In the genomic region with DNA sequence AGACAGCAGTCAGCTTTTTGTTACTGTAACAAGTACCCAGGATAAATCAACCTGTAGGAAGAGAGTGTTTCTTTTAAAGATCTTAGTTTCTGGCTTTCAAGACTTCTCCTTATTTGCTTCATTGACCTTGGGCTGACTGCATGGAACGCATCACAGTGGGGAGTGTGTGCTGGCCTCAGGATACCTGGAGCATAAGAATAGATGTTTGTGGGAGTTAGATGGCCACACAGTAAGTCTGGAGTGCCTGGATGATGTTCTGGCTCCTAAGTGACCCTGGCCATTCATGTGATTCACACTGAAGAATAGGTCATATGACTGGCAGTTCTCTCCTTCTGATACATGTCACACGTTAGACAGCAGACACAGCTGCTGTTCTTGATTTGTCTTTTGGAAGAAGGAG, we compare ENCODE assay signal across 31 mouse cellular contexts. TPM values are rescaled to one million over a fixed set of nuclear protein-coding genes. Genes with fewer than 3 reads are reported as not detected.
DNase-seq lines count a peak whose midpoint lies in the region; ATAC-seq and TF ChIP-seq lines count a peak whose summit lies in the region.
"Had no signal": no experiment of that assay in that cellular context is flagged by ENCODE, and none has a peak within 500 bp of the region (broad histone marks: within the 10 kb centered on the region; RNA-seq: fewer than 3 reads in every experiment).

No protein-coding gene starts in this region.

- DNase-seq in B cell, adult 2 months = peak; percentile 9 to 20
- DNase-seq in R1 (ENCODE audit: low read depth, low spot score) = peak; percentile 36
- peak; percentile 43 for DNase-seq in splenic B cell, adult 2 months (ENCODE audit: low read depth, low spot score)
- no peak for DNase-seq in T-cell, adult 2 months (ENCODE audit: low spot score)
- no peak for DNase-seq in gastrocnemius, adult 2 months
- DNase-seq: adrenal gland, adult 2 months; adrenal gland, postnatal 10 days; adrenal gland, postnatal 25 days; cerebellum, adult 11 months; cerebellum, adult 18-20 months; cerebellum, adult 8-10 months; cerebellum, adult 9-11 months; cerebellum, postnatal 14 days; cerebellum, postnatal 36 days; embryo, embryonic 11 days; forebrain, postnatal 0 days had no signal

- no peaks in the 10 kb centered on the region for H3K36me3 ChIP-seq in ES-Bruce4 (ENCODE audit: control insufficient read depth, insufficient read depth, low read length, poor library complexity, severe bottlenecking)
- H3K36me3 ChIP-seq in splenic B cell, adult 2 months (ENCODE audit: control insufficient read depth, insufficient read depth, low read length, poor library complexity, severe bottlenecking) = no peaks in the 10 kb centered on the region
- no peaks in the 10 kb centered on the region for H3K36me3 ChIP-seq in midbrain, embryonic 13.5 days
- H3K36me3 ChIP-seq: embryonic facial prominence, embryonic 13.5 days; embryonic facial prominence, embryonic 15.5 days; forebrain, embryonic 10.5 days; forebrain, embryonic 12.5 days; forebrain, embryonic 15.5 days; G1E had no signal

- H3K4me2 ChIP-seq in midbrain, embryonic 13.5 days (replicated peaks) = no peak overlapping the region
- H3K4me2 ChIP-seq: embryonic facial prominence, embryonic 13.5 days; embryonic facial prominence, embryonic 15.5 days; forebrain, embryonic 12.5 days; forebrain, embryonic 15.5 days had no signal

- no peak overlapping the region for H3K27ac ChIP-seq in ES-Bruce4 (ENCODE audit: insufficient read depth, low read length)
- no peak overlapping the region for H3K27ac ChIP-seq in gastrocnemius, adult 2 months
- no peak overlapping the region for H3K27ac ChIP-seq in midbrain, embryonic 13.5 days
- H3K27ac ChIP-seq: embryonic facial prominence, embryonic 13.5 days; embryonic facial prominence, embryonic 15.5 days; forebrain, embryonic 10.5 days; forebrain, embryonic 12.5 days; forebrain, embryonic 15.5 days had no signal

- intact Hi-C loops in gastrocnemius, adult 2 months (cut with DNase I) = no loop called here

- TF ChIP-seq CTCF in ES-Bruce4 (IDR thresholded peaks at IDR 0.05; ENCODE audit: low read depth, low read length) = no peak
- TF ChIP-seq CTCF in gastrocnemius, adult 2 months (IDR thresholded peaks at IDR 0.05) = no peak

- no peak for TF ChIP-seq POLR2A in ES-Bruce4 (IDR thresholded peaks at IDR 0.05; ENCODE audit: insufficient read depth, low read length)

- H3K27me3 ChIP-seq in ES-Bruce4 (ENCODE audit: control insufficient read depth, insufficient read depth, low read length, poor library complexity, severe bottlenecking) = no peaks in the 10 kb centered on the region
- H3K27me3 ChIP-seq in splenic B cell, adult 2 months (ENCODE audit: control insufficient read depth, insufficient read depth, low read length, poor library complexity, severe bottlenecking) = no peaks in the 10 kb centered on the region
- H3K27me3 ChIP-seq in midbrain, embryonic 13.5 days = no peaks in the 10 kb centered on the region
- H3K27me3 ChIP-seq: CH12.LX; embryonic facial prominence, embryonic 13.5 days; embryonic facial prominence, embryonic 15.5 days; forebrain, embryonic 15.5 days had no signal

- ATAC-seq in midbrain, embryonic 13.5 days = no peak
- ATAC-seq: CD4-positive, CD25-positive, alpha-beta regulatory T cell, adult 4 months; forebrain, embryonic 15.5 days; forebrain, postnatal 0 days; Patski had no signal

- no peak overlapping the region for H3K9ac ChIP-seq in ES-Bruce4 (ENCODE audit: low read depth, poor library complexity, severe bottlenecking)
- H3K9ac ChIP-seq in midbrain, embryonic 13.5 days (replicated peaks) = no peak overlapping the region
- H3K9ac ChIP-seq: embryonic facial prominence, embryonic 13.5 days; embryonic facial prominence, embryonic 15.5 days; forebrain, embryonic 12.5 days; forebrain, embryonic 15.5 days; forebrain, postnatal 0 days had no signal

- H3K4me3 ChIP-seq in ES-Bruce4 (ENCODE audit: low read depth, low read length) = no peak overlapping the region
- no peak overlapping the region for H3K4me3 ChIP-seq in gastrocnemius, adult 2 months
- no peak overlapping the region for H3K4me3 ChIP-seq in midbrain, embryonic 13.5 days (replicated peaks)
- H3K4me3 ChIP-seq: embryonic facial prominence, embryonic 13.5 days; embryonic facial prominence, embryonic 15.5 days; erythroblast, embryonic 14.5 days; forebrain, embryonic 10.5 days; forebrain, embryonic 12.5 days; forebrain, embryonic 15.5 days had no signal

- peak; percentile 62; the same call in 1 of the 2 replicates for TF ChIP-seq EP300 in ES-Bruce4 (IDR thresholded peaks at IDR 0.05; ENCODE audit: insufficient read depth, low read depth, low read length)

- peaks cover 2% of the 10 kb centered on the region for H3K4me1 ChIP-seq in ES-Bruce4 (ENCODE audit: control insufficient read depth, insufficient read depth, low read length)
- no peaks in the 10 kb centered on the region for H3K4me1 ChIP-seq in midbrain, embryonic 13.5 days (replicated peaks)
- H3K4me1 ChIP-seq: embryonic facial prominence, embryonic 13.5 days; embryonic facial prominence, embryonic 15.5 days; forebrain, embryonic 10.5 days; forebrain, embryonic 12.5 days; forebrain, embryonic 15.5 days had no signal

- H3K9me3 ChIP-seq in ES-Bruce4 (replicated peaks; ENCODE audit: control insufficient read depth, insufficient read depth, low read length, poor library complexity, severe bottlenecking) = no peaks in the 10 kb centered on the region
- H3K9me3 ChIP-seq in midbrain, embryonic 13.5 days = no peaks in the 10 kb centered on the region
- H3K9me3 ChIP-seq: embryonic facial prominence, embryonic 13.5 days; embryonic facial prominence, embryonic 15.5 days; forebrain, embryonic 10.5 days; forebrain, embryonic 12.5 days; forebrain, embryonic 15.5 days had no signal

- WGBS in midbrain, embryonic 13.5 days = 72% methylated on average over 2 of the region's 2 CpGs

RNA-seq across cellular contexts. Expression of a gene that starts 6.0 kb away (rescaled TPM):
- 7.7 and 8.5 TPM in 2 replicates for polyA plus RNA-seq in ES-Bruce4 (2011; ENCODE audit: insufficient read depth, insufficient read length, low read depth, missing spikeins)
- under 1 TPM; 0.17 to 0.26 TPM for total RNA-seq in gastrocnemius, adult 2 months (2021)
- 45.9 and 46.6 TPM in 2 replicates for polyA plus RNA-seq in midbrain, embryonic 13.5 days (2015; fragmentation: Nextera tagmentation; extraction: Ambion mirVana)

RNA-seq across cellular contexts. Expression of a gene that starts 35.0 kb away (rescaled TPM):
- polyA plus RNA-seq in ES-Bruce4 (2011; ENCODE audit: insufficient read depth, insufficient read length, low read depth, missing spikeins) = not detected in 2 replicates
- not detected for total RNA-seq in gastrocnemius, adult 2 months (2021)
- 0.43 TPM in 1 of 2 replicates, not detected in the other for polyA plus RNA-seq in midbrain, embryonic 13.5 days (2015; fragmentation: Nextera tagmentation; extraction: Ambion mirVana)
- total RNA-seq: adrenal gland, adult 2 months; adrenal gland, postnatal 10 days; adrenal gland, postnatal 25 days; adrenal gland, postnatal 4 days; CH12.LX; common myeloid progenitor, adult 5-6 weeks; G1E had no signal
- polyA plus RNA-seq: adrenal gland, adult 2 months; CD4-positive, CD25-positive, alpha-beta regulatory T cell, adult 4 months; embryonic facial prominence, embryonic 11.5 days; embryonic facial prominence, embryonic 13.5 days; embryonic facial prominence, embryonic 15.5 days; erythroblast, embryonic 14.5 days; forebrain, embryonic 10.5 days; forebrain, embryonic 12.5 days; G1E; Patski had no signal

Comparison
In these comparisons a context has a peak if more than half of its experiments do, and no peak if none do; other contexts are left out.
1. DNase-seq: peak in B cell, adult 2 months (2 of 2), R1 (single experiment) and splenic B cell, adult 2 months (single experiment); none in T-cell, adult 2 months (single experiment) and gastrocnemius, adult 2 months (single experiment).